Comparison of ENCODE assay signal across 8 mouse cellular contexts in genomic region chr4:77644435-77644834, GRCm38 (mm10).
DNase-seq lines count a peak whose midpoint lies in the region; TF ChIP-seq lines count a peak whose summit lies in the region.

No protein-coding gene starts in this region.

- TF ChIP-seq POLR2A in brain, embryonic 14.5 days (IDR thresholded peaks at IDR 0.05; ENCODE audit: borderline replicate concordance, extremely low read depth, insufficient read depth, insufficient read length, poor library complexity, severe bottlenecking) = no peak

- intact Hi-C loops in heart, postnatal 10 days (cut with DNase I) = no loop called here
- intact Hi-C loops in left cerebral cortex, postnatal 36 days (cut with DNase I) = no loop called here

- TF ChIP-seq CTCF in brain, embryonic 14.5 days (IDR thresholded peaks at IDR 0.05; ENCODE audit: borderline replicate concordance, extremely low read depth, insufficient read depth, insufficient read length) = no peak

- peak; percentile 20 for DNase-seq in adrenal gland, postnatal 10 days
- no peak for DNase-seq in adrenal gland, adult 8-10 months
- DNase-seq in heart, postnatal 10 days = peak; percentile 3 to 24
- no peak for DNase-seq in heart, adult 11 months
- peak; percentile 39 to 53 for DNase-seq in left cerebral cortex, adult 18-20 months (ENCODE audit: low spot score in 2 of 2)
- DNase-seq in left cerebral cortex, postnatal 36 days (ENCODE audit: low spot score in 2 of 2) = no peak
- DNase-seq in brain, embryonic 14.5 days (ENCODE audit: low read depth) = peak; percentile 39
- no peak for DNase-seq in urinary bladder, postnatal 25 days (ENCODE audit: low spot score)

Comparison
In these comparisons a context has a peak if more than half of its experiments do, and no peak if none do; other contexts are left out.
1. DNase-seq: peak in adrenal gland, postnatal 10 days (single experiment), heart, postnatal 10 days (2 of 2), left cerebral cortex, adult 18-20 months (2 of 2) and brain, embryonic 14.5 days (single experiment); none in adrenal gland, adult 8-10 months (single experiment), heart, adult 11 months (single experiment), left cerebral cortex, postnatal 36 days (0 of 2) and urinary bladder, postnatal 25 days (single experiment).